Mouse (Mus musculus) olfactory bulb, adult 2 months (tissue): Measurements from ENCODE around the gene Orc3.

ENCODE experiments used
- CTCF ChIP-seq: fragments of 200-500 bp; IDR thresholded peaks from 2 replicates; pipeline ENCODE4 v1.5.1; 2012; ENCODE audit warnings: low read depth, mild to moderate bottlenecking, low read length, moderate library complexity; ENCODE audit not compliant: insufficient read depth
- POLR2A ChIP-seq: fragments of 200-500 bp; IDR thresholded peaks from 2 replicates; pipeline ENCODE4 v1.6.1; 2012; ENCODE audit warnings: mild to moderate bottlenecking, low read depth, low read length, moderate library complexity; ENCODE audit not compliant: insufficient read depth

GRCm38 (mm10) chr4:34636036-34636435 is 21.3 kb upstream of the Orc3 start:
- TF ChIP-seq POLR2A (no peak), CTCF (no peak)
